Mouse (Mus musculus) right cerebral cortex, postnatal 25 days (tissue): ENCODE results near the gene Fnbp1.

Experiments used
- DNase-seq: peaks from one replicate; pipeline ENCODE4 v3.0.0; 2022

Gene Fnbp1

DNA sequence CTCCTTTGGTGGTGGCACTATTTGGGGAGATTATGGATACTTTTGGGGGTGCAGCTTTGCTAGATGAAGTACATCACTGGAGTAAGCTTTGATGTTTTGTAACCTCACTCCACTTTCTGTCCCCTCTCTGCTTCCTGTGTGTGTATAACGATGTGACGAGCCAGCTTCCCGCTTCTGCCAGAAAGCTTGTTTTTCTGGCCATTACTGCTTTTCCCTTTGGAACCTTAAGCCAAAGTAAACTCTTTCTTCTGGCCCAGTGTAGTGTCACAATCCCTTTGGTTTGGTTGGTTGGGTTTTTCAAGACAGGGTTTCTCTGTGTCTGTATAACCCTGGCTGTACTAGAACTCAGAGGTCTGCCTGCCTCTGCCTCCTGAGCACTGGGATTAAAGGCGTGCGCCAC lies 19.0 kb downstream of the Fnbp1 start:
- no peak for DNase-seq

DNA sequence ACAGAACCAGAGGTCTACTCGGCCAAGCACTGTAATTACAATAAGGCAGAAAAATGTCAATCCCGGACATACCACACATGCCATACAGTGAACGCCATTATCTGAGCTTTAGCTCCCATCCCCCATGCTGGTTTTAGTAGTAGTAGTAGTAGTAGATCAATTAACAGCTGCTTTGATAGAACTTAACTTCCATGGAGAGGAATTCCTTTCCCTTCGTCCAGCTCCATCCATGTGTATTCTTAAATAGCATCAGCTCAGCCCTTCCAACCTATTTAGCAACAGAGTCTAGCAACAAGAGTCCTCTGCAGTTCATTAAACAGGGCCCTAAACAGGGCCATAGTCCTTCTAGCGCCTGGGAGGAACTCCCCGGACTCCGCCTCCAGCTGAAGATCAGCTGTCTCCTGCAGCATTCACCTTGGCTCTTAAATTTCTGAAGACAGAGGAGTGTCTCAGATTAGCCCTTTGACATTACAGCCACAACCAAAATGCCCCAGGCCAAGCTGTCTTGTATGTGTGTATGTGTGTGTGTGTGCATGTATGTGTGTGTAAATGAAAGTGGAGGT lies 20.6 kb downstream of the Fnbp1 start:
- no peak for DNase-seq

DNA sequence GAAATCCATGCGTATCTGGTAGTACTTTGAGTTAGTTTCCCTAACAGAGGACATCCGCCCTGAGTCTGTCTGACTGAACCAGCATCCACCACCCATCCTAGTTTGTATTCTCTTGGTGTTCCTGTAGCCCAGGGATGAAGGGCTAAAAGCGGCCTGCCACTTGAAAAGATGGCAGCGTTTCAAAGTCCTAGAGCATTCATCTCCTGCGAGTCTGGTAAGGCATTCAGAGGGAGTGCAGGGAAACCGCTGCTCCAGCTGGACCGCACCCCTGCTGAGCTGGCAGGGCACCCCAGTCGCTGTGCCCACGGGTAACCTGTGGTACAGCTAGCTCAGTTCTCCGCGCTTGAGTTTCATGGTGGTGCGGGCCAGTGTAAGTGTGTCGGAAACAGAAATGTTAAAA lies 22.0 kb downstream of the Fnbp1 start:
- DNase-seq = peak; percentile 45

DNA sequence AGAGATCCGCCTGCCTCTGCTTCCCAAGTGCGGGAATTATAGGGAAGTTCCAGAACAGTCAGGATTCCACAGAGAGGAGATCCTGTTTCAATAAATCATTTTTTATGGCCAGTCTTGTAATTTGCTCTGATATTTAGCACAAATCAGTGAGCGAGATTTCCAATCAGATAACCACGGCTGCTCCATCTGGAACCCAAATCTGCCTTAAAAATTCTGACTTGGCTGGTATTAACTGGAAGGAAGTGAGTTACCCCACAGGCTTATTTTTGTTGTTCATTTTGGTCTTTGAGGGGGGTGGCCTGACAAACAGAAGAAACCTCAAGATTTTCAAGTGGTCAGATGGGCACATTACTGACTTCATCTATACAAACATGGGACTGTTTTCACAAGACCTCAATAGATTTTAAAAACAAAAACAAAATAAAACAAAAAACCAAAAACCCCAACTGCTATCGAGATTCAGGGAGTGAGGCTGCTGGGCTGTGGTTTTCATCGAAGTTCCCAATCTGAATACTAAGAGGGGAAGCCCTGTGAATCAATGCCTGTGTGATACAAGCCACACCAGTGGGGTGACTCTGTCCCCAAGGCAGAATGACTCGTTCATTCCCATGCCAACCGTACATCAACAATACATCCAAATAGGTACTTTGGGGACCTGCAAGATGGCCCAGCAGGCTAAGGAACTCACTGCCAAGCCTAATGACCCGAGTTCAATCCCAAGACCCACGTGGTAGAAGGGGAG lies 23.0 kb downstream of the Fnbp1 start:
- no peak for DNase-seq

DNA sequence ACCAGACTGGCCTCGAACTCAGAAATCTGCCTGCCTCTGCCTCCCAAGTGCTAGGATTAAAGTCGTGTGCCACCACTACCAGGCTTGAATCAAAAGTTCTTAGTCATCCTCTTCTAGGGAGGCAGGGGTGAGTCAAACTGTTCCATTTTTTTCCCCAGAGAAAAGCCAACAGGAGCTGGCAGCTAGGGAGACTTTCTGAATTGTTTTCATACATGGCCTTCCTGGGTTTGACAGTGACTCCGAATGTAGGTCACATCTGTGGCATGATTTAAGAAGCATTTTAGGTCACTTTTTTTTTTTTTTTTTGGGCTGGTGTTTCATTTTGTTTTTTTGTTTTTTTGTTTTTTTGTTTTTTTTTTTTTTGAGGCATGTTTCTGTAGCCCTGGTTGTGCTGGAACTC lies 23.6 kb downstream of the Fnbp1 start:
- no peak for DNase-seq

DNA sequence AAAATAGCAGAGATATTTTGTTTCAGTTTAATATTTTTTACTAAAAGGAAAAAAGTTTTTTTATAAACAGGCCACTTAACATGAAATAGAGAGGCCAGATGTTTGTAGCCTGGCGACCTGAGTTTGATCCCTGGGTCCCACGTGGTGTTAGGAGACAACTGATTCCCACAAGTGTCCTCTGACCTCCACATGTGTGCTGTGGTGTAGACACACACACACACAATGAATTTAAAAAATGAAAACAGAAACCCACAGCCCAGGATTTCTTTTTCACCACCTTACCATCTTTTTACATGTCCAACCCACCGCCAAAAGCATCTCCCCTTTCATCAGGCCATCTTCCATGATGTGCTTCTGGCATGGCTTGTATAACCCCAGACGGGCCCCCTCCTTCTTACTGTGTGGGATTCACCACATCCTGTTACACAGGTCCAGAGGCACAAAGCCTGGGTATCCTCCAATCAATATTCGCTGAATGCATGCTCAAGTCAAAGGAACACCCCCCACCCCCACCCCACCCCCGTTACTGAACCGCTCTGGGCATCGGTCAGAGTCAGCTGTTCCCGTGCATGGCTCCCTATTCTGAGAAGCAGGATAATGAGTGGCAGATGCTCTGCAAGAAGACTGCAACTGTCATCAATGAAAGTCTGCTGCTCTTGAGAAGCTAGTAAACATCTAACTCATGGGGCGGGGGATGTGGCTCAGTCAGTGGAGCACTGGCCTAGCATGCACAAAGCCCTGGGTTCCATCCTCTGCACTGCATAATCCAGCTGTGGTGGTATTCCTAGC lies 25.7 kb downstream of the Fnbp1 start:
- DNase-seq = no peak

- DNase-seq = no peak
These were observed 26.5 kb downstream of the Fnbp1 start for GRCm38 (mm10) chr2:31115091-31115942.

- no peak for DNase-seq
These were observed 27.6 kb downstream of the Fnbp1 start for GRCm38 (mm10) chr2:31114205-31114604.

- DNase-seq = no peak
These were observed 30.1 kb downstream of the Fnbp1 start for GRCm38 (mm10) chr2:31111685-31112084.

DNA sequence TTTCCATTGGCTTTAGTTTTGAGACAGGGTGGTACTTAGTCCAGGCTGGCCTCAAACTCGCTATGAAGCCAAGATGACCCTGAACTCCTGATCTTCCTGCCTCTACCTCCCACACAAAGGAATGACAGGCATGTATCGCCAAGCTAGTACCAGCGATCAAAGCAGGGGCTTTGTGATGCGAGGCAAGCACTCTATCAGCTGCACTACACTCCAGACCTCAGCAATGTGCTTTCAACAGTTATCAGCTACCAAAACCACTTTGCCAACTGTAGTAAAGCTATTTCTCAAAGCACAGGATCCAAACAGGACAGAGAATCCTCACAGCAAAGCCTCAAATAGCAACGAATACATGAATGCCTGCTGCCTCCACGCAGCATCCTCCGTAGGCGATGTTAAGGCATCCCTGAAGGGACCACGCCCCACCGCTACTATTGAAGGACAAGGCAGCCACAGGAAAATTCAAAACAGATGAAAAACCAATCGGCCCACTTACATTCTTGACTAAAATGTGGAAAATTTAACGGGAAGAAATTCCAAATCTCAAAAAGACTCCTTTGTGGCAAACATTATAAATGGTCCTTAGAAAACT lies 31.8 kb downstream of the Fnbp1 start:
- DNase-seq = no peak

GRCm38 (mm10) chr2:31108186-31108585 lies 33.6 kb downstream of the Fnbp1 start:
- DNase-seq = no peak

DNA sequence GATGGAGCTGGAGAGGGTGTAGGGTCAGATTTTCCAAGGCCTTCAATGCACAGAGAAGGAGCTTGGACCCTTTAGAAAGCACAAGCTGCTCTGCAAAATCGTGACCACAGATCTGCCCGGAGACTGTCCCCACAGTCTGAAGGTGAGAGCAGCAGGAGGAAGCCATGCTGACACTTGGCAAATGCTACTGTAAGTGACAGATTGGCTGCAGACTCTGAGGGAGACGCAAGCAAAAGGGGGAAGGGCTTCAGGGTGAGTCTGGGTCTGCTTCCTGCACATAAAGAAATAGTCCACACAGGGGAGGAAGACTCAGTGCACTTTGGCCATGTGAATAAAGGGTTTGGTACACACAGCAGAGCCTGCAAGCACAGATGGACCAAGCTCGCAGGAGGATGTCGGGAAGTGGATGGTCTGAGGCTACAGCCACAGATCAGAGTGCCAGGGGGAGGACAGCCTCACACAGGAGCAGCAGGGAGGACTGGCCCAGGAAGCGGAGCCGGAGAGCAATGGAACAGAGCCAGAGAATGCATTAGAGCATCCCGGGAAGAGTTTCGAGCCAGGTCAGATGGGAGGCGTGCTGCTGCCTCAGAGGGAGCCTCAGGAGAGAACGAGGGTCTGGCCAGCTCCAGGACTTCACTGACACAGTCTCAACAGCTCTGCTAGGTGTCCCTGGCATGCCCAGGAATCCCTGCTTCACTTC lies 35.0 kb downstream of the Fnbp1 start:
- DNase-seq = peak; percentile 23

DNA sequence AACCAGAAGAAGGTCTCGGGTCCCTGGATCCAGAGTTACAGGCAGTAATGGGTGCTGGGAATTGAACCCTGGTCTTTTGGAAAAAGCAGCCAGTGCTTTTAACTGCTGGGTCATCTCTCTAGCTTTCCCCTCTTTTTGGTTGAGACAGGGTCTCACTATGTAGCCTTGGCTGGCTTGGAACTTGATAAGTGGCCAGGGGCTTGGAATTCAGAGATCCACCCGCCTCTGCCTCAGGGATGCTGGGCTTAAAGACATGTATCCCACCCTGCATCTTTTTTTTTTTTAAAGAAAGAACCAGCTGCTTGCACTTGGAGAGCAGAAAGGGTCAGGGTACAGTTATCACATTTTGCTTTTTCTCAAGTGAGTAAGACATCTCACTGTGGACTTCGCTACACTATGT lies 35.8 kb downstream of the Fnbp1 start:
- no peak for DNase-seq

DNA sequence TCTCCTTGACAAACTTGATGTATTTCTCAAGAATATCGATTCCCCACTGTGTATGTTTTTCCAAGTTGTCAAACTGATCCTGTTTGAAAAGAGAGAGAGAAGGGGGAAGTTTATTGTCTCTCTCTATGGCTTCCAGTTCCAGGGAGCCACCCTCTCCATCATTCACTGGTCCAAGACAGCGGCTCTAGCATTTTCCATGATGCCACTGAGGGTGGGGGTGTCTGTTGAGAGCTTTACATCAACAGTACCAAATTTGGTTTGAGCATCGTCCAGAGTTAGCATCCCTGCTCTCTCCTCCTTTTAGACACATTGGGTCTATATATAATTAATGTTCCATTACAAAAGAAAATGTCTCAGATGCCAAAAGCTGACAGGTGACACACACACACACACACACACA lies 36.5 kb downstream of the Fnbp1 start:
- DNase-seq = no peak

DNA sequence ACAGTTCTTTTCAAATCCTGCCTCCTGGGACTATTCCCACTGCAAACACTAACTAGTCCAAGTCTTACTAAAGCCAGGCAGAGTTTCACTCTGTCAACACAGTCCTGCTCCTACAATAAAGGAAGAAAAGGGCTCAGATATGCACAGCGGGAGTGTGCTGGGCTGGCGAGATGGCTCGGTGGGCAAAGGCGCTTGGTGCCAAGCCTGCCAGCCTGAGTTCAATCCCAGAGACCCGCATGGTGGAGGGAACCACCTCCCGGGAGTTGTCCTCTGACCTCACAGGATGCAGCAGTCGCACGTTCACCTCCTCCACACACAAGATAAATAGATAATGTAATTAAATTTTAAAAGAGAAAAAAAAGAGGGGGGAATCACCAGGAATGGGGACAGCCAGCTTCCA lies 38.5 kb downstream of the Fnbp1 start:
- DNase-seq = no peak

DNA sequence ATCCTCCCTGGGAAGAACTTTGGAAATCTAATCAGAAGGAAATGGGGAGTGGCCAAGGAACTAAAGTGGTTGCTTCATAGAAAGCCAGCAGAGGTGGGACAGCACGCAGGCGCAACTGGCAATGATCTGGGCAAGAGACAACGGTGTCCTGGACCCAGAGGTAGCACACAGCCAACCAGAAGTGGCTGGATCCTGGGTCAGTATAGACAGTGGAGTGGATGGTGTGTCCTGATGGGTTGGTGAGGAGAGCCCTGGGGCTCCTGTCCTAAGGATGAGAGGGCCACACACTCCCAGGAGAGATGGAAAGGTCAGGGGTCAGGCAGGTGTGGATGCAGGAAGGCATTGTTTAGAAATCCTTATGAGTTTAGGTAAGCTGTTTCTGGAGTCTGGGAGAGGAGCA lies 40.5 kb downstream of the Fnbp1 start:
- DNase-seq = no peak

GRCm38 (mm10) chr2:31099079-31099478 lies 42.7 kb downstream of the Fnbp1 start:
- no peak for DNase-seq

GRCm38 (mm10) chr2:31098616-31099015 lies 43.2 kb downstream of the Fnbp1 start:
- DNase-seq = no peak

- no peak for DNase-seq
These were observed 44.5 kb downstream of the Fnbp1 start for GRCm38 (mm10) chr2:31097276-31097675.

DNA sequence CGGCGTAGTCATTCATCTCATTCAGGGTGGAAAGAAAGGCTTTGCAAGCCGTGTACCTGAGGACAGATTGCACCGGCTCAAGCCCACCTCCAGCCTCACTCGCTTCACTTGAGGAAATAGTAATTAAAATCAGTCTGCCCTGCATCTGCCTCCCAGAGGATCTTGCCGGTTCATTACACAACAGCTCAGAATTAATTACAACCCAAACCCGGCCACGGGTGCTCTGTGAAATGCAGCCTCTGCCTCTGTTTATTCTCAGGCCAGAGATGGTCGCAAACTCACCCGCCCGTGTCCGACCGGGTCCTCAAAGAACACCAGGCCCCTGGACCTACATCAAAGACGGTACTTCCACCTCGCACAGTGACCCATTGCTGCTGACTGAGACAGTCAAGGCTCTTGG lies 45.7 kb downstream of the Fnbp1 start:
- DNase-seq = no peak

DNA sequence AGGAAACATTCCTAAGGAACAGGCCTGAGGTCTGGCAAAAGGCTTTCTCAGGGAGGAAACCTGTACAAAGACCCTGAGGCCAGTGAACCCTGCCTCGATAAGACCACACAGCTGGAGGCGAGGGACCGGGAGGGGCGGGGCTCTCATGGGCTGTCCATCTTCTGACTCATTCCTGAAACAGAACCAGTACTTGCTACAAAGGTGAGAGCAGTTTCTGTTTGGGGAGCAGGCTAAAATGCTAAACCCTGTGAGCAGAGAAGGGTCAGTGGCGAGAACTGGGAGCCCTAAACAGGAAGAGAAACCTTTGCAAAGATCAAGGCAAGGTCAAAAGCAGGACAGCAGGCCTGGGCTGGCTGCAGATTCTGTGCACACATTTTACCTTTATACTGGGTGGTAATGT lies 47.2 kb downstream of the Fnbp1 start:
- DNase-seq = no peak

GRCm38 (mm10) chr2:31092939-31093338 lies 48.9 kb downstream of the Fnbp1 start:
- DNase-seq = no peak
